Comparison of ENCODE assay signal across 8 mouse cellular contexts in genomic region chr15:81932951-81933470, GRCm38 (mm10). TPM values are rescaled to one million over a fixed set of nuclear protein-coding genes. Genes with fewer than 3 reads are reported as not detected.
A peak's percentile ranks its signal among the peaks of the same experiment; 100 is the strongest.
DNase-seq lines count a peak whose midpoint lies in the region; ATAC-seq and TF ChIP-seq lines count a peak whose summit lies in the region.

No protein-coding gene starts in this region.

- intact Hi-C loops in gastrocnemius, postnatal 36 days (cut with DNase I), result no loop called here
- intact Hi-C loops in heart, adult 2 months (cut with DNase I), result no loop called here

- 27% methylated on average over 12 of the region's 12 CpGs for WGBS in forebrain, embryonic 14.5 days
- 37% methylated on average over 12 of the region's 12 CpGs for whole genome bisulfite sequencing in heart, adult 2 months

- no peak for TF ChIP-seq POLR2A in heart, adult 2 months (IDR thresholded peaks at IDR 0.05; ENCODE audit: insufficient read depth, low read depth, low read length)

- H3K9ac ChIP-seq in forebrain, embryonic 14.5 days (ENCODE audit: low read length), result no peak overlapping the region
- H3K9ac ChIP-seq in heart, adult 2 months (ENCODE audit: low read depth, low read length), result no peak overlapping the region

- H3K27me3 ChIP-seq in forebrain, embryonic 14.5 days (replicated peaks; ENCODE audit: control insufficient read depth, insufficient read depth, low read length), result no peaks in the 10 kb centered on the region
- H3K27me3 ChIP-seq in splenic B cell, adult 2 months (ENCODE audit: control insufficient read depth, insufficient read depth, low read length, poor library complexity, severe bottlenecking), result no peaks in the 10 kb centered on the region
- H3K27me3 ChIP-seq in heart, adult 2 months (ENCODE audit: control insufficient read depth, insufficient read depth, low read length), result no peaks in the 10 kb centered on the region

- TF ChIP-seq EP300 in heart, adult 2 months (IDR thresholded peaks at IDR 0.05; ENCODE audit: insufficient read depth, low read depth, low read length), result no peak

- H3K4me2 ChIP-seq in forebrain, embryonic 14.5 days (ENCODE audit: low read length), result no peak overlapping the region

- no peaks in the 10 kb centered on the region for H3K9me3 ChIP-seq in forebrain, embryonic 14.5 days (replicated peaks; ENCODE audit: control insufficient read depth, low read length)

- H3K4me1 ChIP-seq in forebrain, embryonic 14.5 days (ENCODE audit: control insufficient read depth, insufficient read depth, low read length), result peaks cover 8% of the 10 kb centered on the region
- H3K4me1 ChIP-seq in heart, adult 2 months (ENCODE audit: control insufficient read depth, insufficient read depth, low read length), result peaks cover 2% of the 10 kb centered on the region; the same call in 1 of the 2 replicates

- H3K4me3 ChIP-seq in forebrain, embryonic 14.5 days (ENCODE audit: low read depth, low read length), result no peak overlapping the region
- no peak overlapping the region for H3K4me3 ChIP-seq in heart, adult 2 months

- H3K27ac ChIP-seq in forebrain, embryonic 14.5 days (ENCODE audit: low read depth, low read length), result peak overlapping the region; percentile 52; the same call in 1 of the 2 replicates
- H3K27ac ChIP-seq in heart, adult 2 months, result no peak overlapping the region

- ATAC-seq in forebrain, embryonic 14.5 days, result no peak

- H3K79me2 ChIP-seq in heart, adult 2 months (replicated peaks; ENCODE audit: control insufficient read depth, insufficient read depth, low read length), result no peaks in the 10 kb centered on the region

- TF ChIP-seq CTCF in heart, adult 2 months (IDR thresholded peaks at IDR 0.05), result no peak

- DNase-seq in lung, postnatal 4 days, result peak; percentile 26 to 46
- no peak for DNase-seq in lung, postnatal 14 days
- DNase-seq in forebrain, embryonic 14.5 days (ENCODE audit: low spot score), result peak; percentile 8
- peak; percentile 57 to 66 for DNase-seq in layer of hippocampus, postnatal 36 days
- DNase-seq in splenic B cell, adult 2 months (ENCODE audit: low read depth, low spot score), result peak; percentile 60
- DNase-seq in gastrocnemius, postnatal 36 days, result no peak
- no peak for DNase-seq in adrenal gland, postnatal 25 days
- no peak for DNase-seq in heart, adult 2 months

- H3K36me3 ChIP-seq in forebrain, embryonic 14.5 days (ENCODE audit: control insufficient read depth, insufficient read depth, low read length), result no peaks in the 10 kb centered on the region
- H3K36me3 ChIP-seq in splenic B cell, adult 2 months (ENCODE audit: control insufficient read depth, insufficient read depth, low read length, poor library complexity, severe bottlenecking), result no peaks in the 10 kb centered on the region
- no peaks in the 10 kb centered on the region for H3K36me3 ChIP-seq in heart, adult 2 months (ENCODE audit: control insufficient read depth, insufficient read depth, low read length)

RNA-seq across cellular contexts. Expression of gene Csdc2, which starts 3.5 kb away (rescaled TPM):
- 72.8 and 110 TPM in 2 replicates for polyA plus RNA-seq in forebrain, embryonic 14.5 days (2014; fragmentation: Nextera tagmentation; extraction: Ambion mirVana)
- total RNA-seq in layer of hippocampus, postnatal 36 days (2021), result 10 to 100 TPM; 74.5 to 77.1 TPM
- total RNA-seq in gastrocnemius, postnatal 36 days (2021), result 1 to 10 TPM; 1.8 to 2.3 TPM
- 9.9 and 20.0 TPM in 2 replicates for total RNA-seq in adrenal gland, postnatal 25 days (2021)
- total RNA-seq in heart, adult 2 months (2021), result 10 to 100 TPM; 66.1 to 92.7 TPM
- polyA plus RNA-seq in heart, adult 2 months (2012; rRNA removed), result 85.7 and 111 TPM in 2 replicates

RNA-seq across cellular contexts. Expression of gene Polr3h, which starts 7.0 kb away (rescaled TPM):
- 99.6 and 110 TPM in 2 replicates for polyA plus RNA-seq in forebrain, embryonic 14.5 days (2014; fragmentation: Nextera tagmentation; extraction: Ambion mirVana)
- 10 to 100 TPM; 44.5 to 48.2 TPM for total RNA-seq in layer of hippocampus, postnatal 36 days (2021)
- 1 to 10 TPM; 7.7 TPM for total RNA-seq in gastrocnemius, postnatal 36 days (2021)
- 21.4 and 28.9 TPM in 2 replicates for total RNA-seq in adrenal gland, postnatal 25 days (2021)
- total RNA-seq in heart, adult 2 months (2021), result 1 to 10 TPM; 5.9 to 8.1 TPM
- 7.2 and 10.2 TPM in 2 replicates for polyA plus RNA-seq in heart, adult 2 months (2012; rRNA removed)

RNA-seq across cellular contexts. Expression of gene Pmm1, which starts 27.7 kb away (rescaled TPM):
- 92.6 and 93.3 TPM in 2 replicates for polyA plus RNA-seq in forebrain, embryonic 14.5 days (2014; fragmentation: Nextera tagmentation; extraction: Ambion mirVana)
- 100 to 1,000 TPM; 209 to 220 TPM for total RNA-seq in layer of hippocampus, postnatal 36 days (2021)
- total RNA-seq in gastrocnemius, postnatal 36 days (2021), result 10 to 100 TPM; 14.7 to 15.5 TPM
- 70.2 and 103 TPM in 2 replicates for total RNA-seq in adrenal gland, postnatal 25 days (2021)
- total RNA-seq in heart, adult 2 months (2021), result 10 to 100 TPM; 22.0 to 26.7 TPM
- polyA plus RNA-seq in heart, adult 2 months (2012; rRNA removed), result 27.7 and 34.4 TPM in 2 replicates

RNA-seq across cellular contexts. Expression of gene 1700029P11Rik, which starts 47.3 kb away (rescaled TPM):
- not detected in 2 replicates for polyA plus RNA-seq in forebrain, embryonic 14.5 days (2014; fragmentation: Nextera tagmentation; extraction: Ambion mirVana)
- not detected for total RNA-seq in layer of hippocampus, postnatal 36 days (2021)
- not detected for total RNA-seq in gastrocnemius, postnatal 36 days (2021)
- not detected in 2 replicates for total RNA-seq in adrenal gland, postnatal 25 days (2021)
- total RNA-seq in heart, adult 2 months (2021), result not detected
- not detected in 2 replicates for polyA plus RNA-seq in heart, adult 2 months (2012; rRNA removed)

RNA-seq across cellular contexts. Expression of gene Xrcc6, which starts 54.6 kb away (rescaled TPM):
- 55.4 and 56.9 TPM in 2 replicates for polyA plus RNA-seq in forebrain, embryonic 14.5 days (2014; fragmentation: Nextera tagmentation; extraction: Ambion mirVana)
- 10 to 100 TPM; 25.5 to 27.2 TPM for total RNA-seq in layer of hippocampus, postnatal 36 days (2021)
- total RNA-seq in gastrocnemius, postnatal 36 days (2021), result 10 to 100 TPM; 17.8 to 22.9 TPM
- total RNA-seq in adrenal gland, postnatal 25 days (2021), result 81.4 and 102 TPM in 2 replicates
- 10 to 100 TPM; 18.9 to 24.3 TPM for total RNA-seq in heart, adult 2 months (2021)
- polyA plus RNA-seq in heart, adult 2 months (2012; rRNA removed), result 18.6 and 20.3 TPM in 2 replicates

Comparison
In these comparisons a context has a peak if more than half of its experiments do, and no peak if none do; other contexts are left out.
1. DNase-seq: peak in lung, postnatal 4 days (2 of 2), forebrain, embryonic 14.5 days (single experiment), layer of hippocampus, postnatal 36 days (2 of 2) and splenic B cell, adult 2 months (single experiment); none in lung, postnatal 14 days (single experiment), gastrocnemius, postnatal 36 days (0 of 2), adrenal gland, postnatal 25 days (single experiment) and heart, adult 2 months (0 of 2).